Mouse (Mus musculus): ENCODE results near the gene Pex6.

Pex6 gene

GRCm38 (mm10) chr17:46699912-46700311 is 11.4 kb upstream of the Pex6 start:
- in situ Hi-C loops (cut with MseI, MboI) = no loop called here

DNA sequence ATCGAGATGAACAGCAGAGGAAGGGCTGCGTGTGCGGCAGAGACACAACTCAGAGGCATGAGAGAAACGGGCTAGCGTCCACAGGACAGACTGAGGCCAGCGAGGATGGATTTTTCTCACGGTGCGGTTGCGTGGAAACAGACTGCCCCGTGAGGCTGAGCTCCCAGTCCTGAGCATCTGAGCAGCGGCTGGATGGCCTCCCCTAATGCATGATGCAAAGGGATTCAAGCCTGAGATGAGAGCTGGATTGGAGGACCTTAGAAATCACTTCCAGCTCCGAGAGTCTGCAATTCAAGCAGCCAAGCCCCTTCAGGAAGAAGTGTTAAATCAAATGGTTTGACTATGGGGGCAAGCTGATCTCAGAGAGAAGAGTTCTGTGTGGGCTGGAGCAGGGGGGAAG is 9.8 kb upstream of the Pex6 start:
- in situ Hi-C loops (cut with MseI, MboI) = no loop called here

- in situ Hi-C loops (cut with MseI, MboI) = no loop called here
Observed at GRCm38 (mm10) chr17:46702100-46702499, 9.2 kb upstream of the Pex6 start.

DNA sequence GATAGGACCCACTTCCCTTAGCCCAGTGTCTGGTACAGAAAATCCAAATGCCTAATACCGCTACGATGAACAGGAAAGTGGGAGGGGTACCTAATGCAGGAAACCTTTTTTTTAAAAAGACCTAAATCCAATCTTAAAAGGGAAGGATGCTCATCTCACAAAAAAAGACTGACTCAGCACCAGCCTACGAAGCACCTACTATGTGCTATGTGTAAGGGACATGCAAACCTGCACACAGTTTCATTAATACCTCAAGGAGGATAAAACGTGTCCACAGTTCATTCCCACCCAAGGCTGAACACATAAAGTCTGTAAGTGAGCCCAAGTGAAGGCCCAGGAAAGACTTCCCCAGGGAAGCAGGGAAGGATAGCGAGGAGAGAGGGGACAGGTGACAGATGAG is 8.8 kb upstream of the Pex6 start:
- in situ Hi-C loops (cut with MseI, MboI) = no loop called here

- in situ Hi-C loops (cut with MseI, MboI) = no loop called here
Observed at GRCm38 (mm10) chr17:46703971-46704886, 7.0 kb upstream of the Pex6 start.

DNA sequence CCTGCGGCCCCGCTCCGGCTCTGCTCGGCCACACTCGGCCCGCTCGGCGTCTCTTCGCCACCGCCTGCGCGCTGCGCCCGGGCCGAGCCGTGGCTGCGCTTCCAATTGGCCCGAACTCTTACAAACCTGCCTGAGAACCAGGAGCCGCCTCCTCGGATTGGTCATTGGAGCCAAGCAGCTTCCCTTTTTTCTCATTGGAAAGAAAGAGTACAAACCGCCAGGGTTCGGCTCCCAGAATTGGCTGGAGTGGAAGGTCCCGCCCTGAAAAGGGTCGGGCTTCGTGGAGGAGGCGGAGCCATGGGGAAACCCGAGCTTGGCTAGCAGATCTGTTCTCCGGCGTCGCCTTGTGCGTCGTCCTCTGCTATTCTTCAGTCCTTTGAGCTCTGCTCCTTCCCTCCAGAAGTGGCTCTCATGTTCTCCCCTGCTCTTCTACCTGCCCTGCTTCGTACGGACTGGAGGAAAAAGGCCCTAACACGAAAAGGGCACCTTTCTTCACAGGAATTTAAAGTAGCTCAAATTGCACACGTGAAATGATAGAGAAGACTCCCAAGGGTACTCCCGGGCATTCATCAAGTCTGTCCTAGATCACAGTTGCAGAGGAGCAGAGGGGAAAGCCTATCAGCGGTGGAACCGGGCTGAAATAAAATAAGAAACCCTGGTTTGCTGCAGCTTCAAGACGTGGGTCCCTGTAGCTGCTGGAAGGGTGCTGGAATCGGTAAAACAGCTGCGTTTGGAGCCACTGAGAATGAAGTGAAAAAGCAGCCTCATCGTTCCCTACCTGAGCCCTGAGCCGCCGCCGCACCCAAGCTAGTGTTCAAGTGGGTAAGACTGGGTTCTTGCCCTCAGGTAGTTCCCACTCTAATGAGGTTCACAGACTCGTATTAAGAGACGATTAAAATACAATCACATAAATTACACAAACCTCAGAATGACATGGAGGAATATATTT is 6.1 kb upstream of the Pex6 start, which contains the start of gene Ppp2r5d:
Ppp2r5d (minus strand) TSS at position 225 of the 949 bp plus-strand sequence.
- in situ Hi-C loops (cut with MseI, MboI) = no loop called here

GRCm38 (mm10) chr17:46706375-46707089 is 4.7 kb upstream of the Pex6 start:
- in situ Hi-C loops (cut with MseI, MboI) = no loop called here

GRCm38 (mm10) chr17:46711612-46712271 is 479 bp downstream of the Pex6 start:
- in situ Hi-C loops (cut with MseI, MboI) = no loop called here

- in situ Hi-C loops (cut with MseI, MboI) = no loop called here
Observed at GRCm38 (mm10) chr17:46712442-46712841, 1.2 kb downstream of the Pex6 start.

GRCm38 (mm10) chr17:46713849-46714248 is 2.6 kb downstream of the Pex6 start:
- in situ Hi-C loops (cut with MseI, MboI) = no loop called here

DNA sequence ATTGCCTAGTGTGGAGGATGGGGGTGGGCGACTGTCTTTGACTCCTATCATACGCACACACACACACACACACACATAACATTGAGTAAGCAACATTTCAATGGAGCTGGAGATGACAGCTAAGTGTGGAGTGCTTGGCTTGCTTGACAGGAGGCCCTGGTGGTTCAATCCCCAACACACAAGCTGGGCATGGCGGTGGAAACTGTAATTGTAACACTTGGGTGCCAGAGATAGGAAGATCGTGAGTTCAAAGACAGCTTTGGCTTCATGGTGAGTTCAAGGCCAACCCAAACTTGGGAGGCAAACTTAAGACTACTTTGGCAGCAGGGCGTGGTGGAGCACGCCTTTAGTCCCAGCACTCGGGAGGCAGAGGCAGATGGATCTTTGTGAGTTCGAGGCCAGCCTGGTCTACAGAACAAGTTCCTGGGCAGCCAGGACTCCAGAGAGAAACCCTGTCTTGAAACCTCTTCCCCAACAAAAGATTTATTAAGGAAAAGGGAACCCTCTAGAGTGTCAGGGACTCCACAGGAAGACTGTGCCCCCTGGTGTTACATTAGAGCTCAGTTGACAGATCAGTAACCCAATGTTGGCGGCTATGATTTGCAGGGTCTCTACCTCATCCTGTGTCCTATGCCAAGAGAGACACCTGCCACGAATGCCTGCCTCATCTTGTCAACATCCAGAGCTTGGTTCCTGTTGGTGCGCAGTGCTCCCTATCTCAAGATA is 3.7 kb downstream of the Pex6 start:
- in situ Hi-C loops (cut with MseI, MboI) = no loop called here

- in situ Hi-C loops (cut with MseI, MboI) = no loop called here
Observed at GRCm38 (mm10) chr17:46721077-46721476, 9.8 kb downstream of the Pex6 start.

- in situ Hi-C loops (cut with MseI, MboI) = no loop called here
Observed at GRCm38 (mm10) chr17:46724477-46725084, 13.3 kb downstream of the Pex6 start.

GRCm38 (mm10) chr17:46725273-46725672 is 14.0 kb downstream of the Pex6 start:
- in situ Hi-C loops (cut with MseI, MboI) = no loop called here

DNA sequence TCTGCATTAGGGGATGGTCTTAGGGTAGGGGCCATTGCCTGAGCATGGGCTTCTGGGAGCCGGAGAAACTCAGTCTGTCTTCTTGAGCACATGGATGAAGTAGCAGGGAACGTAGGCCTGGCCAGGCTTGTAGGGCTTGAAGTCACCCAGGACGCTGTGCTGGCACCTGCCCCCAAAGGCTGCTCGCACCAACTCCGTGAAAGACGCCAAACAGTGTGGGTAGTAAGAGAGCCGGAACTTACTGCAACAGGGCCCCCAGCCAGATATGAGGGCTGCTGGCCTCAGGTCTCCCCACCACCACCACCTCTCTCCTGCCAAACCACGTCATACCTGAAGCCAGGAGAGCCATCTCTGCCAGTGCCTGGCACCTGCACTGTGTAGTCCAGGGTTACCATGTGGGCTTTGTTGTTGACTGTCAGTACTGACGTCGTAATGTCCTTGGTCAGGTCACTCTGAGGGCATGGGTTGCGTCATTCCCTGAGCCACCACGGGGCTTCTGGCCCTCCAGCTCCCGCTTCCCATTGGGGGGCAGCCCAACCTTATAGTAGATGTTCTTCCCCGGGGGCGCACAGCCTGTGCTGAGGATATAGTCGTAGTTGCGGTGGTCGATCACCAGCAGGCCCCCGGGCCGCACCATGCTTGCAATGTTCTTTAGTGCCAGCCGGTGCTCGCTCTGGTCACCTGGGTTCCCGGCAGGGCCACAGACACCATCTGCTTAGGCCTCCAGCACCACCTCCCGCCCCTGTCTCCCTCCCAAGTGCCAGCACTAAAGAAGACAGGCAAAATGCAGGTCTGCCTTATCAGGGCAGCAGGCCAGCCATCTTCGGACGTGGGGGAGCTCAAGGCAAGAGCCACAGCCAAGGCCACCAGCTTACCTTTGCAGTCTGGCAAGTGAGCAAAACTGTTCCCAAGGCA is 14.7 kb downstream of the Pex6 start:
- in situ Hi-C loops (cut with MseI, MboI) = no loop called here

- in situ Hi-C loops (cut with MseI, MboI) = no loop called here
Observed at GRCm38 (mm10) chr17:46727271-46727670, 16.0 kb downstream of the Pex6 start.

DNA sequence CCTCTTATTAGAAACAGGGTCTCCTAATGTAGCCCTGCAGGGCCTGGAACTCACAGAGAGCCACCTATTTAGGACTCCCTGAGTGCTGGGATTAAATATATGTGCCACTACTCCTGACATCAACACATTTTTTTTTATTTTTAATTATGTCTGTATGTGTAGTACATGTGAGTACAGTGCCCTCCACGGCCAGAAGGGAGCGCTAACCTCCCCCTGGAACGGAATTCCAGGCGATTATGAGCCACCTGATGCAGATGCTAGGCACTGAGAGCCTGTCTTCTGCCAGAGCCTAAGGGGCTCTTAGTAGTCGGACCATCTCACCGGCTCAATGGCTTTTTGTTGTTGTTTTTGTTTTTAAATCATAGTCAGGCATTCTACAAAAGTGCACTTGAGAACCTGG is 16.8 kb downstream of the Pex6 start:
- in situ Hi-C loops (cut with MseI, MboI) = no loop called here

- in situ Hi-C loops (cut with MseI, MboI) = no loop called here
Observed at GRCm38 (mm10) chr17:46728496-46728895, 17.2 kb downstream of the Pex6 start.

GRCm38 (mm10) chr17:46728904-46729318 is 17.6 kb downstream of the Pex6 start, which contains the start of gene Gnmt:
Gene Gnmt, minus strand, starts transcription at chr17:46729168.
- in situ Hi-C loops (cut with MseI, MboI) = no loop called here
